Mouse (Mus musculus) heart, postnatal 0 days (tissue): Measurements from ENCODE around the gene Cdc42se1.

Source experiments
- CTCF ChIP-seq: IDR thresholded peaks from 2 replicates; pipeline ENCODE4 v1.5.1; 2016; ENCODE audit warnings: antibody characterized with exemption, control low read depth, low read depth
- EP300 ChIP-seq: IDR thresholded peaks from 2 replicates; pipeline ENCODE4 v1.6.1; 2016; ENCODE audit warnings: antibody characterized with exemption, low read depth

DNA sequence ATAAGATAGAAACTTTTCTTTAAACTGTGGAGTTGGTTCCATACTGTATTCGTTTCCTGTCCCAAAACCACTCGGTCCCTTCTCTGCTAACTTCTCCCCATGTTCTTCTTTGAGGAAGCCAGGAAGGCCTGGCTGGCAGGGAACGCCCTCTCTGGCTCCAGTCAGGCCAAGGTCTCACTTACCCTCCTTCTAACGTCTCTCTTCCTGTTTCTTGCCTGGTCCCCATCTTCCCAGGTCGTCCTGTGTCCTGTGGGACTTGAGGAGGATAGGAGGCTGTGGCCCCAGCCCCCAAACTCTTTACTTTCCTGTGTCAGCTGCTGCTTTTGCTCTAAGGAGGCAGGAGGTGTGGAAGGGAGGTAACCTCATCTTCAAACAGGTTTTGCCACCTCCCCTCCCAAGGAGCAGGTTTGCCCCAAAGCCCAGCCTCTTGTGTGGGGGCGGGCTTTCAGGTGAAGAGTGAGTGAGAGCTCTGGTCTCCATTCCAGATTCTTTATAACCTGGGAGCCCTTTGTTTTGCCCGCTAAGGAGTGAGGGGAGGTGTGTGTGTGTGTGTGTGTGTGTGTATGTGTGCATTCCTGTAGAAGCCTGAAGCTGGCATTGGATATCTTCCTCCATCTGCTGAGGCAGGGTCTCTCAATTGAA, 22.4 kb downstream of the Cdc42se1 start, which contains the start of gene Bnipl:
- TF ChIP-seq CTCF, result no peak
- no peak for TF ChIP-seq EP300
